Mouse (Mus musculus): Measurements from ENCODE around the gene Sphkap. TPM values are rescaled to one million over a fixed set of nuclear protein-coding genes. Genes with fewer than 3 reads are reported as not detected.

Gene Sphkap
- 100 to 1,000 TPM; 104 to 110 TPM for total RNA-seq (2021)

- DNase-seq = peak; percentile 85
- intact Hi-C loops (cut with DNase I) = no loop called here
These were observed at the start of gene Sphkap for GRCm38 (mm10) chr1:83408021-83408464. Gene Sphkap, minus strand, starts transcription at chr1:83408200.

DNA sequence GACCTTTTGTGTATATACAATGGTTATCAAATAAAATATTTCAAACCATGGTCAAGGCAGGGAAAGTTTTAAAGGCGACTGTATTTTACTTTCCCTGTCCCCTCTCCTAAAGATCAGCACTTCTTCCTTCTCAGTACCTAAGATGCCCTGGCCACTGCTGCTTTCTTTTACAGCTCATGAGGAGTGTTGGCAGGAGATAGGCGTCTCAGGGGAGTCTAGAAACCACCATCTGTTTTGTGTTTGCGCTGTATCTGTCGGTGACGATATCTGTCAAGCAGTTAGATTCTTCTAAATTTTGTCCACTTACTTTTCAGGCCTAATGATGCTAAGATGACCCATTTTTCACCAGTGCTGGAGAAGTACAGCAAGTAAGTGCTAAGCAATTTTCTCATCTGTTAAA lies 43.3 kb upstream of the Sphkap start:
- peak; percentile 75 for DNase-seq
- intact Hi-C loops (cut with DNase I) = no loop called here

- no peak for DNase-seq
- intact Hi-C loops (cut with DNase I) = no loop called here
These were observed 32.4 kb upstream of the Sphkap start for GRCm38 (mm10) chr1:83440422-83440821.

- DNase-seq = no peak
- intact Hi-C loops (cut with DNase I) = no loop called here
These were observed 25.9 kb upstream of the Sphkap start for GRCm38 (mm10) chr1:83433932-83434331.

DNA sequence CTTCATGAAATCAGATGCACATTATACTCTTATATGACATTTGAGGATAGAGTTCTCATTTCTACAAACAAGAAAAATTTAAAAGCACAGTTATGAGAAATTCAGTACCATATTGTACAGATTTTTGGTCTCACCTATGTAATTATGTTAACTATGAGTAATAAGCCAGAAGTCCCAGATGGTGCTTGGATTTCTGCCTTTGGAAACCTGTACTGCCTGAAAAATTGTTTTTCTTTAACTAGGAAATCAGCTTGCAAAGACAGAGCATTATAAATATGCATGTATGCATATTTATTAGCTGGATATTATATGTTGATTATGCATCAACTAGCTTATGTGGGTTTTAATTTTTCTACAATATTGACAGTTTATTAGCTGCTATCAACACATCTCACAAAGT lies 21.9 kb upstream of the Sphkap start:
- intact Hi-C loops (cut with DNase I) = no loop called here
- DNase-seq = no peak

DNA sequence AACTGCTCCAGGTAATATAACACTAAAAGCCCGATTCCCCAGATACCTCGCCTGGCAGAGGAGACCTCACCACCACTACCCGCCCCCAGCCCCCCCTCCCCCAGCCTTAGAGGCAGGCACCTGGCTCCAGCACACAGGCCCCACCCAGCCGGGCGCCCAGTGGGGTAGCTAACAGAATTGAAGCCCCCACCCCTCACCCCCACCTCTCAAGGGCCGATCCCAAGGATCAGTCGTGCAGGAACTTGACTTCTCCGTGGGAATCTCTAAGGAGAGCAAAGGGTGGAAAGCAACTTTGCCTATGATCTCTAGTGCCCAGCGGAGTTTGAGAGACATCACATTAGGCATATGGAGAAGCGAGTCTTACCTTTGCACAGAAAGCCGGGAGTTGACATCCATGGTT lies 384 bp downstream of the Sphkap start:
- intact Hi-C loops (cut with DNase I) = no loop called here
- peak; percentile 37 for DNase-seq

GRCm38 (mm10) chr1:83406882-83407549 lies 984 bp downstream of the Sphkap start:
- DNase-seq = peak; percentile 18
- intact Hi-C loops (cut with DNase I) = no loop called here

DNA sequence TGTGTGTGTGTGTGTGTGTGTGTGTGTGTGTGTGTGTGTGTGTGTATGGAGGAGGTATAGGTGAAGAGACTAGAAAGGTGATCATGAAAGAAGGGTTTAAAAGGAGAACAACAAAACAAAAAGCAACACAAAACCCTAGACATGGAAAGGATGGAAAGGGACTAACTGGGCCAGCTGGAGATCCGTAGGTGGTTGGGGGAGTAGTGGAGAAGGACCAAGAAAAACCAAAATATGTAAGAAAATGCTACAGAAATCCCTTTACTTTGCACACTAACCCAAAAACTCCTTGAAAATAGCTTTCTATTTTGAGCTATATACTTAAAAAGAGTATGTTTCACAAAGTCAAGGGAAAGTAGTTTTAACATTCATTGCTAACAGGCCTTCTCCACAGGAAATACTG lies 6.9 kb downstream of the Sphkap start:
- intact Hi-C loops (cut with DNase I) = loop anchor here (5.0 kb wide), 1 partner anchor 179 kb away; no protein-coding TSS in a partner anchor
- DNase-seq = no peak

DNA sequence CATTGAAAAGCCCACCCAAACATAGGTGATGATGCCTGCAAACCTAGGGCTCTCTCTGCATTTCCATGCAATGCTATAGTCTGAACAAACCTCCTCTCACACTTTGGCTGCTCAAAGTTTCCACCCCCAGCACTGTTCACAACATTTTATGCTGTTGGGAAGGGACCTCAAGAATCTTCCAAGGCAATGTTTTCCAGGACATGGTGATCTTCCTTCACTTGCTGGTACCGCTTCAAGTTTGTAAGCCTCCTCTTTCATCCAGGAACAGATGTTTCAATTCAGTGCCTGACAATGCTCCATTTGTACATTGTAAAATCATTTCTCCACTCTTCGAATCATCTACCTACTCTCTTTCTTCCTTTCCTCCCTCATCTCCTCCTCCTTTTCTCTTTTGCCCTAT lies 11.7 kb downstream of the Sphkap start:
- no peak for DNase-seq
- intact Hi-C loops (cut with DNase I) = no loop called here

DNA sequence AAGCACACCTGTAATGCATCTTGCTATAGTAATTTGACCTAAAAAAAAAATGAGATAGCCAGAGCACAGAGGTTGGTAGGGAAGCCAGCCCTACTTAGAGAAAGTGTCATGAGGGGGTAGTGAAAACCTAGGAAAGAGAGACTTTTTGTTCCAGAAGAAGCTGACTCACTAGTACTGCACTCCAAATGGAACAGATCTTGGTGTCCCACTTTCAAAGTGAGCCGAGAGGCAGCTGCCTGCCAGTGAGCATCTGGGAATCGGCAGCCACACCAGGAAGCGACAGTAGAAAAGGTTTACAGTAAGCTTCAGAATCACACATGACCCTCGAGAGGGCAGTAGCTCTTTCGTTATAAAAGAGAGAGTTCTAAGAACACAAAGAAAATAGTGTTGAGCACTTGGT lies 12.4 kb downstream of the Sphkap start:
- intact Hi-C loops (cut with DNase I) = no loop called here
- no peak for DNase-seq

DNA sequence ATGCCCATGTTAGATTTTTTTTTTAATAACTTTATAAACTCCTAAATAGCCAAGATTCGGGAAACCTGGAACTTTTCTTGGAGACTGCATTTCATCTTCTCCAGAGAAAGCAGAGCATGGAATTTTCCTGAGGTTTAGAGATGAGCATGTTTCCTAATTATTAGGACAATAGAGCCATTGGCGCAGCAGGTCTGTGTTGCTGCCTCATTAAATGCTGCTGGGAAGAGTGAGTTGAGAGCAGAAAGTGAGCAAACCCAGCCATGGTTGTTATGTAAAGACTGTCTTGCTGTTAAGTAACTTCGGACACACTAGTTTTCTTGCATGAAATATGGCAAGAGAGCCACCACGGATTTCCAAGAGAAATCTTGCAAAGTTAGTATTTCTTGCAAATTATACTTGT lies 18.6 kb downstream of the Sphkap start:
- no peak for DNase-seq

DNA sequence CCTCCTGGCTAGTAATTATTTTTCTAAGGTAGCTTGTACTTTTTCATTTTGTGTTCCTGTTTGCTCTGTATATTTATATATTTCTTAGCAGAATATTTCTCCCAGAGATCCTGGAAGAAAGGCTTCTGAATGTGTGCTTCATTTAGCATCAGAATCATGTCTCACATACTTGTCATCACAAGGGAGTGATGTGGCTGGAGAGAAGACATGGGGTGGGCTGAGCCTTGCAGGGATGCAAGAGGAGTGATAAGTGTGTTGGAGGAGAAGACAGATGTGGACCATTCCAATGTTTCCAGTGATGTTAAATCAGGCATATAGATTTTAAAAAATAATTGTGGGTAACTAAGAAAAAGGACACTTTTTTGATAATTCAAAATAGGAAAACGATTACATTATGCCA lies 30.6 kb downstream of the Sphkap start:
- intact Hi-C loops (cut with DNase I) = no loop called here
- DNase-seq = no peak

More for the DNA sequence above, 18.6 kb downstream of the Sphkap start:
- intact Hi-C loops (cut with DNase I) = no loop called here

DNA sequence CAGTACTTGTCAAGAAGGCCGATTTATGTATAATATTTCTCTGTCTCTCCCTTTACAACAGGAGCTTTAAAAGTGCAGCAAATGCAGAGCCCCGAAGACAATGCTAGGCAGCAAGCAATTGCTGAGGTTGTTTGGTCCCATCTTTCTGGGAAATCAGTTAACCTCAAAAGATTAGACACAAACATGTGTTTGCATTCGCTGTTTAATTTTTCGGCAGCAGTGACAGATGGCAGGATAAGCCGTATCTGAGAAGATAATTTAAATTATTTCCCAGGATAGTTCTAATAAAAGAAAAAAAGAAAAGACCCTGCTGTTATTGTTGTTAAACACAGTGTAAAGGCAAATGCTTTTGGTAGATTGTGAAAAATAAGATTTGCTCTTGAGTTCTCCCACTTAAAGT lies 41.5 kb downstream of the Sphkap start:
- DNase-seq = no peak
- intact Hi-C loops (cut with DNase I) = no loop called here

DNA sequence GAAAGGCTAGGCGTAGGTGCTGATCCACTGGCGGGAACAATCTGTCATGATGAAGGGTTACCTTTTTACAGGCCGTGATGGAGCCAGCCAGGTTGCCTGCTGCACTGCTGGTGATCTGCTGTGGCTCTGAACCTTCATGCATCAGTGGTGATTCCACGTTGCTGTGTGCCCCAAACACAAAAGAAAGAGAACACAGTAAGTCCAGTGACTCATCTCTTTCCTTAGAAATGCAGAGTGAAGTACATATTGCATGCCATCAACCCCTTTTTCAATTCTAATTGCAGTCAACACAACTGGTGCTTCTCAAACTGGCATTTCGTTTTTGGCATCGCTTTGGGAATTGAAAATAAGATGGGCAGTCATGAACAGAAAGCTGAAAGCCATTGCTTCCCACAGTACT lies 45.8 kb downstream of the Sphkap start:
- intact Hi-C loops (cut with DNase I) = no loop called here
- DNase-seq = peak; percentile 5

GRCm38 (mm10) chr1:83346453-83346852 lies 61.5 kb downstream of the Sphkap start:
- intact Hi-C loops (cut with DNase I) = no loop called here
- DNase-seq = no peak

DNA sequence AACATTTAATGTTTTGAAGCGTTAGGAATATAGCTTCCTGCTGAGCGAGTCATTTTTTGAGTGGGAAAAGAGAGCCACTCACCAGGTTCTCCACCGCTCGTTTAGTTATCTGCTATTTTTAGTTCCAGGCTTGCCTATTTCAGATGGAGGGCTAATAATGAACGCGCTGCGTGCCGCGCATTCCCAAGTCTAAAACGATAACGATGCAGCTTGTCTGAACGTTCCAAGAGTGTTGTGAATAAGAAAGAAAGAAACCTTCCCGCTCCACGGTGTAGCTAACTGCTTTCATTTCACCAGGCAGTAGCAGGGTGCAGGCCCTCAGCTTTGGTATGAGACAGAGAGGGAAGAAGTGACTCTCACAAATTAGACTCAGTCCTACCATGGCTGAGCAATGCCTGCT lies 62.4 kb downstream of the Sphkap start:
- intact Hi-C loops (cut with DNase I) = no loop called here

DNA sequence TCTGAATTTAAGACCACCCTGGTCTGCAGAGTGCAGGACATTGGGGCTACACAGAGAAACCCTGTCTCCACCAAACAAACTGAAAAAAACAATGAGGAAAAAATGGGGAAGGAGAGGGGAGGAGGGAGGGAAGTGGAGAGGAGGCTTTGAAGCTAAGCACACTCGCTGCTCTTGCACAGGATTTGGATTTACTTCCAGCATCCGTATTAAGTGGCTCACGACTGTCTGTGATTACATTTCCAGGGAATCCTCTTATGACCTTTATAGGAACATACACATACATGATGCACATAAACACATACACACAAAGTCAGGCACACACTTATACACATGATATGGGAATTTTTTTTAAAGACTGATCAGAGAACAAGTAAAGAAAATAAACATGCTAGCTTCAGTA lies 62.9 kb downstream of the Sphkap start:
- no peak for DNase-seq
- intact Hi-C loops (cut with DNase I) = no loop called here

More for the DNA sequence above, 62.4 kb downstream of the Sphkap start:
- no peak for DNase-seq

- intact Hi-C loops (cut with DNase I) = no loop called here
- no peak for DNase-seq
These were observed 65.2 kb downstream of the Sphkap start for GRCm38 (mm10) chr1:83342726-83343250.

DNA sequence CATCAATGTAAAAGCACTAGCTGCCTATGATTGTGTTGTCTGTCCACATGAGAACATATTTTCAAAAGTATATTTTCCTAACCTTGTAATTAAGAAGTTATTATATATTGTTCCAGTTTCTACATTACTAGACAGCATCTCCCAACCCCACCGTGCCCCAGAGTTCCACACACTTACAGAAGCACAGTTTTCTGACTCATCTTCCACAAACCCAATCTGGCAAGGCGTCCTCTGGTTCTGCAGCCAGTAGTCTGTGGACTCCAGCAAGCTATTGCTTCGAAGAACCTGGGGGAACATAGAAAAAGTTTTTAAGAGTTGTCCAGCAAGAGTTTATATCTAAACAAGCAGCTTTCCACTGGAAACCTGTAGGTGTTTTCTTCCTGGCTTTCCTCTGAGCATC lies 68.6 kb downstream of the Sphkap start:
- intact Hi-C loops (cut with DNase I) = no loop called here
- no peak for DNase-seq

DNA sequence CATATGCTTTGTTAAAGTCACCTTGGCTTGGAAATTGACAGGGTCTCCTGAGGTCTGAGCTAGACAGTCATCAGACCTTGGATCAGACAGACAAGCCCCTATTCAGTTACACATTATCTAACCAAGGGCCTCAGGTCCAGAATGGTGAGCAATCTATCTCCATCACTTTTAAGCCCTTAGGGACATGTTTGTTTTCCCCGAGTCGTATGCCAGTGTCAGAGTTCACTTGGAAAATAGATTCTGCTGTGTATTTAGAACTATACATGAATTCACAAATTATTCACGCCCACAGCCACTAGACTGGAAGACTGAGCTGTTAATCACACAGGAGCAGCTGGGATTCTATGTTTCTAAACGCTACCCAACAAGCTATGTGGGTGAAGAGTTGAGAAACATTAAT lies 91.1 kb downstream of the Sphkap start:
- no peak for DNase-seq
- intact Hi-C loops (cut with DNase I) = no loop called here

DNA sequence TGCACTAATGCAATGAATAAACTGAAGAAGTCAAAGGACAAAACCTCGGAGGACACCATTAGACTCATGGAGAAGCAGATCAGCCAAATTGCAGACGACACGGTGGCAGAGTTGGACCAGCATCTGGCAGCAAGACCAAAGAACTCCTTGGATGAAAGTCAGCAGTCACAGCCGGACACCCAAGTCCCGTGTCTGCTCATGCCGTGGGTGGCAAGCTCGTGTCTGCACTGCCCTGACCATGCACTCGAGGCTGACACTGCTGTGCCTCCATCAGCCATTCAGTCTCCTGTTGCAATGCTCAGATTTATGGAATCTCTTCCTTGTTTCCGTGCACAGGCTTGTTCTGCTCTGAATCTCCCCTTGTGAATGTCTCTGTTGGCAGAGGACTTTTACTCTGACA lies 92.9 kb downstream of the Sphkap start:
- intact Hi-C loops (cut with DNase I) = no loop called here
- DNase-seq = peak; percentile 42

GRCm38 (mm10) chr1:83311607-83312295 lies 96.2 kb downstream of the Sphkap start:
- intact Hi-C loops (cut with DNase I) = no loop called here
- DNase-seq = peak; percentile 81

All from left cerebral cortex, postnatal 4 days (tissue).